8 mouse cellular contexts compared by ENCODE assay signal in genomic region chr16:37682309-37682975, GRCm38 (mm10). TPM values are rescaled to one million over a fixed set of nuclear protein-coding genes. Genes with fewer than 3 reads are reported as not detected.
DNase-seq lines count a peak whose midpoint lies in the region; ATAC-seq and TF ChIP-seq lines count a peak whose summit lies in the region.

No protein-coding gene starts in this region.

- no peak overlapping the region for H3K27ac ChIP-seq in embryonic facial prominence, embryonic 15.5 days (replicated peaks)
- H3K27ac ChIP-seq in limb, embryonic 14.5 days (replicated peaks; ENCODE audit: low read depth, low read length) = no peak overlapping the region
- H3K27ac ChIP-seq in stomach, embryonic 15.5 days = no peak overlapping the region

- no peaks in the 10 kb centered on the region for H3K36me3 ChIP-seq in embryonic facial prominence, embryonic 15.5 days
- no peaks in the 10 kb centered on the region for H3K36me3 ChIP-seq in limb, embryonic 14.5 days (ENCODE audit: control insufficient read depth, insufficient read depth, low read length)
- H3K36me3 ChIP-seq in stomach, embryonic 15.5 days = no peaks in the 10 kb centered on the region

- no peaks in the 10 kb centered on the region for H3K27me3 ChIP-seq in embryonic facial prominence, embryonic 15.5 days
- H3K27me3 ChIP-seq in limb, embryonic 14.5 days (ENCODE audit: control insufficient read depth, insufficient read depth, low read length) = no peaks in the 10 kb centered on the region
- no peaks in the 10 kb centered on the region for H3K27me3 ChIP-seq in stomach, embryonic 15.5 days (replicated peaks)

- DNase-seq in B cell, adult 2 months = peak; percentile 73 to 75
- peak; percentile 71 to 80 for DNase-seq in adrenal gland, postnatal 4 days (ENCODE audit: low spot score in 2 of 2)
- DNase-seq in heart, adult 8-10 months (ENCODE audit: low spot score) = peak; percentile 79
- DNase-seq in kidney, adult 9 months = peak; percentile 90
- peak; percentile 68 for DNase-seq in limb, embryonic 14.5 days (ENCODE audit: low spot score)
- DNase-seq in naive thymus-derived CD4-positive, alpha-beta T cell, adult 2 months (ENCODE audit: low read depth) = peak; percentile 70

- peaks cover 42% of the 10 kb centered on the region for H3K4me1 ChIP-seq in embryonic facial prominence, embryonic 15.5 days
- H3K4me1 ChIP-seq in limb, embryonic 14.5 days (ENCODE audit: control insufficient read depth, insufficient read depth, low read length) = peaks cover 20% of the 10 kb centered on the region
- H3K4me1 ChIP-seq in stomach, embryonic 15.5 days = peaks cover 15% of the 10 kb centered on the region

- peak overlapping the region; percentile 63 for H3K4me2 ChIP-seq in embryonic facial prominence, embryonic 15.5 days (replicated peaks)
- no peak overlapping the region for H3K4me2 ChIP-seq in limb, embryonic 14.5 days (replicated peaks; ENCODE audit: low read depth, low read length, severe bottlenecking)
- H3K4me2 ChIP-seq in stomach, embryonic 15.5 days = 0 out of 2 replicates have a peak overlapping the region, but pooled peaks have one; percentile 77

- H3K9me3 ChIP-seq in embryonic facial prominence, embryonic 15.5 days (replicated peaks) = no peaks in the 10 kb centered on the region
- H3K9me3 ChIP-seq in limb, embryonic 14.5 days (ENCODE audit: control insufficient read depth, low read length) = no peaks in the 10 kb centered on the region
- no peaks in the 10 kb centered on the region for H3K9me3 ChIP-seq in stomach, embryonic 15.5 days

- ATAC-seq in embryonic facial prominence, embryonic 15.5 days (ENCODE audit: insufficient number of reproducible peaks, low FRiP score, low TSS enrichment, low read depth) = no peak
- peak; percentile 54; the same call in 1 of the 2 replicates for ATAC-seq in limb, embryonic 14.5 days (ENCODE audit: low FRiP score, low read depth)
- peak; percentile 59; the same call in 1 of the 2 replicates for ATAC-seq in stomach, embryonic 15.5 days (ENCODE audit: insufficient read depth, low FRiP score, low read depth)

- WGBS in embryonic facial prominence, embryonic 15.5 days = 45% methylated on average over 7 of the region's 7 CpGs
- WGBS in limb, embryonic 14.5 days = 37% methylated on average over 7 of the region's 7 CpGs
- WGBS in stomach, embryonic 15.5 days = 45% methylated on average over 7 of the region's 7 CpGs

- H3K4me3 ChIP-seq in embryonic facial prominence, embryonic 15.5 days (replicated peaks) = no peak overlapping the region
- H3K4me3 ChIP-seq in limb, embryonic 14.5 days (replicated peaks; ENCODE audit: low read length) = no peak overlapping the region
- no peak overlapping the region for H3K4me3 ChIP-seq in stomach, embryonic 15.5 days (replicated peaks)

- no peak overlapping the region for H3K9ac ChIP-seq in embryonic facial prominence, embryonic 15.5 days
- no peak overlapping the region for H3K9ac ChIP-seq in limb, embryonic 14.5 days (ENCODE audit: low read depth, low read length, severe bottlenecking)
- no peak overlapping the region for H3K9ac ChIP-seq in stomach, embryonic 15.5 days

- TF ChIP-seq POLR2A in limb, embryonic 14.5 days (IDR thresholded peaks at IDR 0.05; ENCODE audit: borderline replicate concordance, extremely low read depth, insufficient read depth, insufficient read length) = no peak

RNA-seq across cellular contexts. Expression of gene Ndufb4, which starts 28.2 kb away (rescaled TPM):
- total RNA-seq in adrenal gland, postnatal 4 days (2021) = 100 to 1,000 TPM; 108 to 117 TPM
- 48.9 and 54.6 TPM in 2 replicates for polyA plus RNA-seq in embryonic facial prominence, embryonic 15.5 days (2015; fragmentation: Nextera tagmentation; extraction: Ambion mirVana)
- total RNA-seq in heart, adult 8-10 months (2022) = 100 to 1,000 TPM; 162 to 263 (median 197) TPM
- 54.9 and 62.5 TPM in 2 replicates for polyA plus RNA-seq in limb, embryonic 14.5 days (2012; rRNA removed)
- 56.3 and 56.5 TPM in 2 replicates for polyA plus RNA-seq in limb, embryonic 14.5 days (2014; fragmentation: Nextera tagmentation; extraction: Ambion mirVana)
- 68.0 and 70.7 TPM in 2 replicates for polyA plus RNA-seq in stomach, embryonic 15.5 days (2015; fragmentation: Nextera tagmentation; extraction: Ambion mirVana)
